Mouse (Mus musculus) kidney, postnatal 0 days (tissue): ENCODE data around the gene Pes1. TPM values are rescaled to one million over a fixed set of nuclear protein-coding genes. Genes with fewer than 3 reads are reported as not detected.
"Not testable (repeated sequence)": the region's sequence is repeated elsewhere in the genome, so short reads cannot be mapped to it uniquely, and the experiment has no call there.

Experiments
- ATAC-seq: fragments of 200-750 bp; cut with Nextera tagmentation; replicated peaks from 2 replicates; pipeline ENCODE4 v1.8.0; 2017; ENCODE audit warnings: low read depth, moderate number of reproducible peaks, moderate TSS enrichment, moderate library complexity; ENCODE audit not compliant: low FRiP score
- DNase-seq: peaks from one replicate; pipeline ENCODE4 v3.0.0-alpha.2; 2016; ENCODE audit warnings: low spot score
- H3K27ac ChIP-seq: fragments of 300-500 bp; sonication (generic); 2 replicates; pipeline ENCODE4 v1.5.1; 2014; ENCODE audit warnings: mild to moderate bottlenecking
- H3K27me3 ChIP-seq: fragments of 300-500 bp; sonication (generic); 2 replicates; pipeline ENCODE4 v1.6.1; 2014; ENCODE audit warnings: low read length, mixed read lengths; ENCODE audit not compliant: insufficient read depth
- H3K36me3 ChIP-seq: fragments of 300-500 bp; sonication (generic); 2 replicates; pipeline ENCODE4 v1.6.1; 2014; ENCODE audit warnings: low read length, mixed read lengths; ENCODE audit not compliant: insufficient read depth
- H3K4me1 ChIP-seq: fragments of 300-500 bp; sonication (generic); replicated peaks from 2 replicates; pipeline ENCODE4 v1.6.1; 2014; ENCODE audit warnings: antibody characterized with exemption, low read length, mixed read lengths; ENCODE audit not compliant: insufficient read depth
- H3K4me2 ChIP-seq: fragments of 300-500 bp; sonication (generic); 2 replicates; pipeline ENCODE4 v1.6.1; 2014; ENCODE audit warnings: mild to moderate bottlenecking, low read length, moderate library complexity, mixed read lengths
- H3K4me3 ChIP-seq: fragments of 300-500 bp; sonication (generic); replicated peaks from 2 replicates; pipeline ENCODE4 v1.5.1; 2014; ENCODE audit warnings: low read depth, low read length
- H3K9ac ChIP-seq: fragments of 300-500 bp; sonication (generic); 2 replicates; pipeline ENCODE4 v1.6.1; 2014; ENCODE audit warnings: low read depth, low read length
- H3K9me3 ChIP-seq: fragments of 300-500 bp; sonication (generic); replicated peaks from 2 replicates; pipeline ENCODE4 v1.6.1; 2016; ENCODE audit warnings: low read length, inconsistent platforms, mixed read lengths
- CTCF ChIP-seq: IDR thresholded peaks from 2 replicates; pipeline ENCODE4 v1.5.1; 2016; ENCODE audit warnings: antibody characterized with exemption, low read depth, mild to moderate bottlenecking, moderate library complexity
- WGBS: fragments of 180-500 bp; shearing (Covaris S2); extraction: QIAGEN DNeasy Blood & Tissue Kit; methylation state at CpG from one replicate; pipeline ENCODE4 v1.1.7; 2014; 5-methylcytosine and 5-hydroxymethylcytosine counted together
- polyA plus RNA-seq: library from polyadenylated mRNA; unstranded; fragments of >200 nt; fragmentation: Nextera tagmentation; extraction: Ambion mirVana; gene quantifications from 2 replicates; pipeline ENCODE4 v1.2.1, GENCODE M21; 2015

The Pes1 gene
- polyA plus RNA-seq, 1 experiment from 2014 or later, result 55.0 TPM

- H3K4me3 ChIP-seq, result no peak overlapping the region
- no peaks in the 10 kb centered on the region for H3K27me3 ChIP-seq
- H3K27ac ChIP-seq, result no peak overlapping the region
- no peaks in the 10 kb centered on the region for H3K9me3 ChIP-seq
- TF ChIP-seq CTCF, result no peak
- H3K4me2 ChIP-seq, result no peak overlapping the region
- H3K36me3 ChIP-seq, result no peaks in the 10 kb centered on the region
- WGBS, result 79% methylated on average over 1 of the region's 1 CpGs
- no peak overlapping the region for H3K9ac ChIP-seq
- H3K4me1 ChIP-seq, result no peaks in the 10 kb centered on the region
- no peak for ATAC-seq
- DNase-seq, result no peak
Measured at GRCm38 (mm10) chr11:4012616-4013015, 48.8 kb downstream of the Pes1 start.

GRCm38 (mm10) chr11:4015796-4016195, 52.0 kb downstream of the Pes1 start:
- H3K4me1 ChIP-seq, H3K27me3 ChIP-seq, H3K27ac ChIP-seq, H3K9ac ChIP-seq, H3K4me2 ChIP-seq, H3K9me3 ChIP-seq, H3K4me3 ChIP-seq, H3K36me3 ChIP-seq, DNase-seq, ATAC-seq: not testable (repeated sequence)
- 85% methylated on average over 14 of the region's 14 CpGs for WGBS

GRCm38 (mm10) chr11:4022111-4022510, 58.3 kb downstream of the Pes1 start:
- ATAC-seq, H3K4me1 ChIP-seq, H3K27ac ChIP-seq, H3K27me3 ChIP-seq, H3K36me3 ChIP-seq, DNase-seq, H3K9ac ChIP-seq, H3K9me3 ChIP-seq, H3K4me2 ChIP-seq, H3K4me3 ChIP-seq: not testable (repeated sequence)
- WGBS, result 92% methylated on average over 13 of the region's 13 CpGs

DNA sequence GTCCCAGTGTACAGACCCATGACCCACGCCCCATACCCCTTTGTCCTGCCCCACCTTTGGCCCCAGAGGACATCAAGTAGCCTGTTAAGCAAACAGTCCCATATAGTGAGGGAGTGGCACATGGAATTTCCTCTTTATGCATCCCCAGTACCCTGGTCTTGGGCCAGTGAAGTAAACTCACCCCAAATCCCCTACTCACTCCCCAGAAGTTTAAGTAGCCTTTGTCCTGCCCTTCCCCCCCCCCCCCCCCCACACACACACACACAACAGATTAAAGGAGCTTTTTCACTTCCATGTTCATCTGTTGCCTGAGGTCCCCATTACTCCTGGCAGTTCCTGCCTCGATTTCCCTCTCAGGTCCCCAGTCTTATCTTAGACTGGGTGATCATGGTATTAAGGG, 59.5 kb downstream of the Pes1 start:
- no peak overlapping the region for H3K27ac ChIP-seq
- 67% methylated on average over 2 of the region's 2 CpGs for WGBS
- H3K9me3 ChIP-seq, result no peaks in the 10 kb centered on the region
- no peaks in the 10 kb centered on the region for H3K36me3 ChIP-seq
- no peaks in the 10 kb centered on the region for H3K4me1 ChIP-seq
- no peak for DNase-seq
- no peak overlapping the region for H3K4me2 ChIP-seq
- H3K27me3 ChIP-seq, result no peaks in the 10 kb centered on the region
- H3K9ac ChIP-seq, result no peak overlapping the region
- no peak overlapping the region for H3K4me3 ChIP-seq
- ATAC-seq, result no peak
- no peak for TF ChIP-seq CTCF

- DNase-seq (no peak), ATAC-seq (no peak)
- TF ChIP-seq CTCF, result no peak
- H3K4me2 ChIP-seq, result no peak overlapping the region
- H3K4me3 ChIP-seq, result no peak overlapping the region
- no peaks in the 10 kb centered on the region for H3K4me1 ChIP-seq
- no peak overlapping the region for H3K27ac ChIP-seq
- H3K27me3 ChIP-seq, result no peaks in the 10 kb centered on the region
- H3K36me3 ChIP-seq, result no peaks in the 10 kb centered on the region
- H3K9ac ChIP-seq, result no peak overlapping the region
- H3K9me3 ChIP-seq, result no peaks in the 10 kb centered on the region
- 73% methylated on average over 8 of the region's 8 CpGs for WGBS
Measured at GRCm38 (mm10) chr11:4027066-4027465, 63.3 kb downstream of the Pes1 start.

DNA sequence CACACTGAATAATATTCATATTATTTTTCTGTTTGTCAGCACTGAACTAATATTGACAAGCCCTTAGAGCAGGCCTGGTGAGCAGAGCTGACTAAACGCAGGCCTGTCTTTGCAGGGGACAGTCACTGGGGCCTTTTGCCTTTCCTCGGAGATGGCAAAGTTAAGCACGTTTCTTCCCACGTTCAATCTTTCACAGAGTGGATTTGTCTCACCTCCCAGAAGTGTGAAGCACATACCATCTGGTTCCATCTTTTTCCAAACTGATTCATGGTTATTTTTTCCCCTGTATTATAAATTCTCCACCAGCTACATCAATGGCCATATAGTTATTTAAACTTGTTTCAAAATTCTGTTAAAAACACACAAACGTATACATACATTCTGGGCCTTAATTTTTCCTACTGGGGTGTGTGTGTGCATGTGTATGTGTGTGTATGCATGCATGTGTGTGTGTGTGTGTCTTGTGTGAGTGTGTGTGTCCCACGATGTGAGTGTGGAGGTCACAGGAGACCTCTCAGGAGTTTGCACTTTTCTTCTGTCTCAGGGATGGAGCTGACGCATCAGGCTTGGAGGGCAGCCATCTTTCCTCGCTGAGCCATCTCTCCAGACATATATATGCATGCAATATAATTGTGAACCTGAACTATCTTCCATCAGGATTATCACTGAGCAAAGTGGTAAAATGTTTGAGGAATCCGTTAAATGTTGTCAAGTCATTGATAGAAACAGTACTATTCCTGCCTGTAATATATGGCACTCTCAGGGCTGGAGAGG, 64.0 kb downstream of the Pes1 start:
- 77% methylated on average over 9 of the region's 9 CpGs for WGBS
- ATAC-seq, result no peak
- Histone ChIP-seq H3K9ac (no peak overlapping the region), H3K27me3 (no peaks in the 10 kb centered on the region), H3K4me3 (no peak overlapping the region), H3K27ac (no peak overlapping the region), H3K4me1 (no peaks in the 10 kb centered on the region), H3K4me2 (no peak overlapping the region), H3K9me3 (no peaks in the 10 kb centered on the region), H3K36me3 (no peaks in the 10 kb centered on the region)
- no peak for DNase-seq
- no peak for TF ChIP-seq CTCF

GRCm38 (mm10) chr11:4029343-4029742, 65.6 kb downstream of the Pes1 start:
- ATAC-seq (no peak), DNase-seq (no peak)
- H3K27ac ChIP-seq, result no peak overlapping the region
- no peak overlapping the region for H3K4me2 ChIP-seq
- H3K4me3 ChIP-seq, result no peak overlapping the region
- TF ChIP-seq CTCF, result peak; percentile 9; the same call in 1 of the 2 replicates
- no peaks in the 10 kb centered on the region for H3K4me1 ChIP-seq
- 68% methylated on average over 4 of the region's 4 CpGs for WGBS
- H3K36me3 ChIP-seq, result no peaks in the 10 kb centered on the region
- H3K9me3 ChIP-seq, result no peaks in the 10 kb centered on the region
- H3K9ac ChIP-seq, result no peak overlapping the region
- H3K27me3 ChIP-seq, result no peaks in the 10 kb centered on the region

Other genes with a start within 250 kb of the Pes1 start
- gene Osbp2, start 100.1 kb upstream of the Pes1 start, polyA plus RNA-seq, result 1.3 and 1.9 TPM in 2 replicates
- gene 4921536K21Rik, start 68.9 kb upstream of the Pes1 start, polyA plus RNA-seq, result 0.42 and 0.45 TPM in 2 replicates
- 10.1 and 10.7 TPM in 2 replicates for gene Dusp18, start 68.7 kb upstream of the Pes1 start, polyA plus RNA-seq
- gene Slc35e4, start 49.3 kb upstream of the Pes1 start, polyA plus RNA-seq, result 6.6 and 6.9 TPM in 2 replicates
- gene Tcn2, start 31.8 kb upstream of the Pes1 start, polyA plus RNA-seq, result 233 and 274 TPM in 2 replicates
- 0.61 and 1.2 TPM in 2 replicates for gene 4930556J24Rik, start 12.8 kb downstream of the Pes1 start, polyA plus RNA-seq
- gene Gal3st1, start 19.7 kb downstream of the Pes1 start, polyA plus RNA-seq, result 26.2 and 30.3 TPM in 2 replicates
- not detected in 2 replicates for gene Sec14l4, start 67.5 kb downstream of the Pes1 start, polyA plus RNA-seq
- gene Sec14l3, start 100.9 kb downstream of the Pes1 start, polyA plus RNA-seq, result not detected in 2 replicates
- 18.6 and 19.9 TPM in 2 replicates for gene Mtfp1, start 131.5 kb downstream of the Pes1 start, polyA plus RNA-seq
- 1.3 and 1.4 TPM in 2 replicates for gene Sec14l2, start 159.4 kb downstream of the Pes1 start, polyA plus RNA-seq
- 29.8 and 30.9 TPM in 2 replicates for gene Rnf215, start 171.2 kb downstream of the Pes1 start, polyA plus RNA-seq
- 5.9 and 6.0 TPM in 2 replicates for gene Ccdc157, start 196.3 kb downstream of the Pes1 start, polyA plus RNA-seq
- 31.2 and 31.3 TPM in 2 replicates for gene Sf3a1, start 196.4 kb downstream of the Pes1 start, polyA plus RNA-seq
- gene Tbc1d10a, start 222.8 kb downstream of the Pes1 start, polyA plus RNA-seq, result 40.6 and 41.1 TPM in 2 replicates